Mouse (Mus musculus): ENCODE data around the gene 1700003E16Rik.

1700003E16Rik gene

DNA sequence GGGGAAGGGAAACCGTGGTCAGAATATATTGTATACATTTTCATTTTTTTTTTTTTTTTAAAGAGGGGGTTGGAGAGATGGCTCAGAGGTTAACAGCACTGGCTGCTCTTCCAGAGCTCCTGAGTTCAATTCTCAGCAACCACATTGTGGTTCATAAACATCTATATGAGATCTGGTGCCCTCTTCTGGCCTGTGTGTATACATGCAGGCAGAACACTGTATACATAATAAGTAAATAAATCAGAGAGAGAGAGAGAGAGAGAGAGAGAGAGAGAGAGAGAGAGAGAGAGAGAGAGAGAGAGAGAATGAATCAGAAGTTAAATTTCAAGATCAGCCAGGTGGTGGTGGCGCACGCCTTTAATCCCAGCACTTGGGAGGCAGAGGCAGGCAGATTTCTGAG lies 3.3 kb downstream of the 1700003E16Rik start:
- peak; percentile 39 for DNase-seq (ENCODE audit: extremely low spot score)

DNA sequence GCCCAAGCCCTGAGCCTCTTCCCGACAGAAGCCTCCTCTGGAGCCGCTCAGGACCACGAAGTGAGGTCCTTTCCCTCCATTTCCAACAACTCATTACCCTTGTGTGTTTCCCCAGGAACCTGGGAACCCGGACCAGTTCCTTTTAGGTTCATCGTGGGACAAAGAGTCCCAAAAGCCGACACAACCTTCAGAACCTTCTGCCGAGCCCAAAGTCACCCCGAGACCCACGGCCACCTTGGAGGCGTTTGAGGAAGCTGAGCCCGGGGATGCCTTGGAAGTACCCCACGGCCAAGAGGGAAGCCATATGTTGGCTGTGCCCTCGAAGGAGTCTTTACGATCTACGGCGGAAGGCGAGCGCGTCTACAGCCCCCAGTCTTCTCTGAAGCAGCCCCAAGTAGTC lies 5.2 kb downstream of the 1700003E16Rik start:
- DNase-seq (ENCODE audit: extremely low spot score) = peak; percentile 18

DNA sequence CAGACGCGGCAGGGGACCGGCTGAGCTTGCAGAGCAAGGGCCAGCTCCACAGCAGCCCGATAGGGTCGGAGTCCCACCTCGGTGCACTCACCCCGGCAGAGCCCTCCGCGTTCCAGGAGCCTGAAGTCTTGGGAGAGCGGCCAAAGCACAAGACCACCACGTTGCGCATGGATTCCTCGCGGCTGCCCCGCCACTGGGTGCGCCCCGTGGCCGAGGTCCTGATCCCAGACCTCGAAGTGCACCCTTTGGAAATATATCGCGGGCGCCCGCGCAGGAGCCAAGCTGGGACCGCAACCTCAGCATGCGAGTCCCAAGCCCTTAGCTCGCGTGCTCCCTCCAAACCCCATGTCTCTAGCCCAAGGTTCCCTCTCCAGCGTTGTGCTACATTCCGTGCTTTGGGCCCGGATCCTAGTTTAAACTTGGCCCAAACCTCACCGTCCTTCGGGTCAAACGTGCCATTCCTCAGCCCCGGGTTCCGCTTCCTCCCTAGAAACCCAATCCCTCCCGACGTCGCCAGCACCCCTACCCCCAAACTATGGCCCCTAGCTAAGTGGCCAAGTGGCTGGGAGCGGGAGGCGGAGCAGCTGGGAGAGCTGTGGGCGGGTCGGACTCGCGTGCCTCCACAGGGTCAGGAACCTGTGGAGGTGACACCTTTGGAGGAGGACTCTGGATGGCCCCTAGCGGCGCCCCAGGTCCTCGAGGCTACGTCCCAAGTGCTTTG lies 5.9 kb downstream of the 1700003E16Rik start:
- DNase-seq (ENCODE audit: extremely low spot score) = peak; percentile 41

DNA sequence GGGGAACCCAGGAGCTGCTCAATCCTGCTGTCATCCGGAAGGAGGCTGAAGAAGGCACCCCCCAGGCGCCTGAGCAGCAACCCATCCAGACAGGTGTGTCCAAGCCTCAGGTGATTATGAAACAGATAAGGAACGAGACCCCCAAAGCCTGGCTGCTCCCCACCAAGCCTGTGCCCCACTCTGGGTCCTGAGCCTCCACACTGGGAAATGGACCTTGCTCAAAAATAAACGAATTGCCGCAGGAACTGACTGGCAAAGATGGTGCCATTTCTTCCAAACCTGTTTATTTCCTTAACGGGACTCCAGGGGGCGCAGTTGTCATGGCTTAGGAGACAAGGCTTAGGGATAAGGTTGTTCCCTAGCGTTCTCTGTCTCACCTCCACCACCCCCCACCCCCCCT lies 6.5 kb downstream of the 1700003E16Rik start:
- DNase-seq (ENCODE audit: extremely low spot score) = peak; percentile 71

DNA sequence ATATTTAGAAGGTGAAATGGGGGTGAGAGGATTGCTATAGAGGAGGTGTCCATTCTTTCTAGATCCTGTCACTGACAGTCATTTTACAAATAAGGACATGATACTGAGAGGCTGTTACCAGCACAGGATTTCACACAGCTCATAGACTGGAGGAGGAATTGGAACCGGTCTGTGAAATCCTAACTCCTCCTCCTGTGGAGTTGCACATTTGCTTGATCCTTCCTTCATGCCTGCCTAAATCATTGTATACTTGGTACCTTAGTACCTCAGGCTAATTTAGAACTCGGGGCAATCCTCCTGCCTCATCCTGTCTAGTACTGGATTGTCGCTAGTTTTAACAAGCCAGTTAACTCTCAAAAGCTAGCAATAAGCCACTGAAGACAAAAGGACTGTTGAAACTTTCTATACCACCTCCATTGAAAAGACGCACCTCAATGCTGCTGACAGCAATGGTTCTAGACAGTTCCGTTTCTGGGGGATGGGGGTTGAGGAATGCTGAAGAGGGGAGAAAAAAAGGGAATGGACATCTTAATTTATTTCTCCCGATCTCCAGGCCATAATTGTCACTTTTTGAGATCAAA lies 8.9 kb downstream of the 1700003E16Rik start:
- no peak for DNase-seq (ENCODE audit: extremely low spot score)

DNA sequence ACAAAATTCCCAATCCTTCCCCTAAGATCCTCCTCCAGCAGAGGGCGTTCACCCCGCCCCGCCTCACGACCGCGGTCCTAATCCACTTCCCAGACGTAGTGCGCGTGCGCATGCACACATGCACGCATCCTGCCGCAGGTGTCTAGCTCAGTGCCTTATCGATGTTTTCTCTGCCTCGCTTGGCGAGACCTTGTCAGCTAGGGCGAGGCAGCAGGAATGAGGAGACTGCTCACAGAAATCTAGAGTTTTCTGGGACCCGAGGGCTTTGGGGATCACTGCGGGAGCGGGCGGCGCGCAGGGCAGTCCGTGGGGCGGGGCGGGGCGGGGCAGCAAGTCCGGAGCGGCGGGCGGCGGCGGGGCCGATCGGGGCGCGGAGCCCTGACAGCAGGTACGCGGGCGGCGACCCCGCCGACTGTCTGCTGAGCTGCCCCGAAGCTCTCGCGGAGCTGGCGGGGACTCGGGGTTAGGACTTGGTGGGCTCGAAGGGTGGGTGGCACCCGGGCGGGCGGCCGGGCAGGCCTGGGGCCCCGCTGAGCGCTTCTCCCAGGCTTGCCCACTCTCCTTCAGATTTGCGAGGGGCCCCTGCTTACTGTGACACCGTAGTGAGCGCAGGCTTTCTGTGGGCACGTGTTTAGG lies 9.5 kb downstream of the 1700003E16Rik start, which contains the start of gene Dctn1:
TSS of gene Dctn1 (plus strand) at position 314 of the 636 bp plus-strand sequence.
- DNase-seq (ENCODE audit: extremely low spot score) = peak; percentile 95

DNA sequence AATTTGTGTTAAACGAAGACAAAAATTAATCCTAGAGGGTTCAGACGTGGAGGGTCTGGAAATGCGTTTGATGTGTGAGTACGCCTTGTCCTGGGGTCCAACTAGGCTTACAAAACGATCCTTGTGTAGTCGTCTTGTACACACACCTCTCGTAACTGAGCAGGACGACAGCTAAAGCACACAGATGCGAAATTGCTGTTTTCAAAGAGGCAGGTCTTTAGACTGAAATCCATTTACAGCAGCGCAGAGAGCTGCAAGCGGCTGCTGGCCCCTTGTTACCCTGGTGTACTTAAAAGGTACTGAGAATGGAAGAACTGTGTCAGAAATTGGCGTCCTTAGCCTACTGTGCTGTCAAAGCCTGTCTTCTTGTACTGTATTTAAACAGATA lies 10.0 kb downstream of the 1700003E16Rik start:
- no peak for DNase-seq (ENCODE audit: extremely low spot score)

DNA sequence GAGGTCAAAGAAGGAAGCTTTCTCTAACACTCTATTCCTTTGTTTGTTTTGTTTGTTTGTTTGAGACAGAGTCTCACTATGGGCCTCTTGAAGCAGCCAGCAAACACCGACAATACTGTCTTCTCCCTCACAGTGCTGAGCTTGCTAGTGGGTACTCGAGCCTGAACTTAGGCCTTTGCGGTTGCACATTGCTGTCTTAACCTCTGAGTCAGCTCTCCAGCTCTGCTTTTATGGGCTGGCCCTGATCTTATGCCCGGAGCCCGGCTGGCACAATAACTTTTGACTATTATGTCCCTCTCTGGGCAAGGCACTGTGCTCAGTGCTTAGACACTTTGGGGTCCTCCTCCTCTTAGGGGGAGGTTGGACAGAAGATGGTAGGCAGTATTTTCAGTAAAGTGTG lies 13.7 kb downstream of the 1700003E16Rik start:
- no peak for DNase-seq (ENCODE audit: extremely low spot score)

DNA sequence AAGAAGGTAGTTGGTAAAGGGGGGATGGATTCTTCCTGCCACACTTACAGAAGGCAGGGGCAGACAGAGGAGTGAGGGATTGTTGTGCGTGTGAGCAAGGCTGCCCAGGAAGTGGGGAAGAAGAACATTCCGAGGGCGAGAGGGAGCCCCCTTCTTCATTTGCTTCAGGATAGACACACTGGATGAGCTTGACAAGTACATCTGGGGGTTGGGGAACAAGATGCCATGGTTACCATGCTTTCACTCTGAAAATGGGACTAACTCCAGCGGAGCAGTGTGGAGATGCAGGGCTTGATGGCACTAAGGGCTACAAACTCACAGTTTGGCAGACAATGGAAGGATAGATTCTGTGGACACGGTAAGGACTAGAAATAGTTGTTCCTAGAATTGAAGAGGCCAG lies 14.9 kb downstream of the 1700003E16Rik start:
- no peak for DNase-seq (ENCODE audit: extremely low spot score)

DNA sequence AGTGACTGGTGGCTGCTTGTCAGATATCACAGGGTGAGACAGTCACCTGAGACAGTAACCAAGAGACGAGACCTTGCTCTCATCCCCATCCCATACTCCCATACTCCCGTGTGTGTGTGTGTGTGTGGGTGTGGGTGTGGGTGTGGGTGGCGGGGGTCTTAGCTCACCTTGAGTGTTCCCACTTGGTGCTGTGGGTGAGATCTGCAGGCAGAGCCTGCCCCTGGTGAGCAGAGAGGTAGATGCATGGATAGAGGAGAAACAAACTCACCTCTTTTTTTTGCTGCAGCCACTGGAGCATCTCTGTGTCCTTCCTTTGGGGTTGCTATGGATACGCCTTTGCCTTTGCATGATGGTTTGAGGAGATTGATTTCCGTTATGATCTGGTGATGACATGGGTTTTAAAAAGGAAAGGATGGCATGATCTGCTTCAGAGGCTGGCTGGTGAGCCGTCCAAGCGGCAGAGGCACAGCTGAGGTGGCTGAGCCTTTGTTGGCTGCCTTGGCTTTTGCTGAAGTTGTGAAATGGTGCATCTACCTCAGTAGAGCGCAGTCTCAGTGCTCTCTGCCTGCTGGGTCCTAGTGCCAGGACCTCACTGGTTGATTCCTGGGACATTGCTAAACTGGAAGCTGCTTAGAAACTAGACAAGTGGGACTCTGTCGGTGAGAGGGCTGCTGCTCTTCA lies 16.2 kb downstream of the 1700003E16Rik start:
- DNase-seq (ENCODE audit: extremely low spot score) = no peak

DNA sequence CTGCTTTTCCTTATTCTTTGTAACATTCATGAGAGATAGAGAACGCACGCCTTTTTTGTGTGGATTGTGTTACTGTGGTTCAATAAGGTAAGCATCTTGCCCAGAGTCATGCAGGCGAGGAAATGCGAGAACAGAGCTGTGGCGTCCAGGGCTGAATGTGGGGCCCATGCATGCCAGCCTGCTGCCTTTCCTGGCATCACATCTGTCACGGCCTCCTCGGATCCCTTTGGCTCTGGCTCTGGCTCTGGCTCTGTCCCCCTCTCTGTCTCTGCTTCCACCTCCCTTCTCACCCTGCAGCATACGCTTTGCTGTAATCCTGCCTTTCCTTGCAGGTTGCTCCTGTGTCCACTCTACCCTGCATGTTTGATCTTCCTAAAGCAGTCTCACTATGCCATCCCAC lies 19.8 kb downstream of the 1700003E16Rik start:
- DNase-seq (ENCODE audit: extremely low spot score) = no peak

DNA sequence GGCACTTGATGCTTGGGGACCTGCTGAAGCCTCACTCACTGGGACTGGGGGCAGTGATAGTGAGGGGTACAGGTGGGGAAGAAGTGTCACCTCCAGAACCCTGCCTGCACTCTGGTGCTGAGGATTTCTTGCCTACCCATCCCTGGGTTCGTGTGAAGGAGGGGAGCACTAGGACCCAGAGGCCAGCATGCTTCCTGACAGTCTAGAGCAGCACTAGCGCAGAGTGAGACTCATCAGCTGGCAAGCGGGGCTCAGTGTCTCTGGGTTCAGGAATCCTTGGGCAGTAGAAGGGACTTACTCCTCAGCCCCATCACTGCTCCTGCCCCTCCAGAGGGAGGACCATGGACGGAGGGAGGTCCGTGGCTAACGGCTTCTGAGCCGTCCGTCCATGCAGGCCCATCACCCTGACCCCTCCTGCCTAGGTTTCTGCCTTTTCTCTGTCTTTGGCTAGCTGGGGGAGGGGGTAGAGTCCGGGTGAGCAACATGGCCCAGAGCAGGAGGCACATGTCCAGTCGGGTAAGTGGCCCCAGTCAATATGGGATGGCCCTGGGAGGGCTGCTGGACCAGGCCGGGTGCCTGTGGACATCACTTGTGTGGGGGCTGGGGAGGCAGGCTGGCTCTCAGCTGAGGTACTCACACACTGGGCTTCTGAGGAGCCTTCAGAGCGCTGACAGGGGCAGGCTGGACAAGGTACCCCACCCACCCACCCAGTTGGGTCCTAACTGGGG lies 23.4 kb downstream of the 1700003E16Rik start:
- DNase-seq (ENCODE audit: extremely low spot score) = peak; percentile 32

DNA sequence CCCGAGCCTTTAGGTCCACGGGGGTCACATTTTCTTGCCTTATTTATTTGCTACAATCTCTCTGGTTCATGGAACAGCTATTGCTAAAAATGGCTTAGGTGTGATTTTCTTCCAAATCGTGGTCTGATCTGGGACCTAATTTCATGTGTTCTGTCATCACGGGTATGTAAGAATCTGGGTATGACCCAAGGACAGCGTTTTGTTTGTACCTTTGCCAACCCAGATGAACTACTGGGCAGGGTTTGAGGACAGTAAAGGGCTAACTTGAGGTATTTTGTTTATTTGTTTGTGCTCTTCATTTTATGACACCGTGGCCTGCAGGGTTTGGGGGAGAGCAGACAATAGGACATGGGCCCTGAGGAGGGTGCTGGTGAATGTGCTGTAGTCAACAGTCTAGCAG lies 24.4 kb downstream of the 1700003E16Rik start:
- DNase-seq (ENCODE audit: extremely low spot score) = no peak

DNA sequence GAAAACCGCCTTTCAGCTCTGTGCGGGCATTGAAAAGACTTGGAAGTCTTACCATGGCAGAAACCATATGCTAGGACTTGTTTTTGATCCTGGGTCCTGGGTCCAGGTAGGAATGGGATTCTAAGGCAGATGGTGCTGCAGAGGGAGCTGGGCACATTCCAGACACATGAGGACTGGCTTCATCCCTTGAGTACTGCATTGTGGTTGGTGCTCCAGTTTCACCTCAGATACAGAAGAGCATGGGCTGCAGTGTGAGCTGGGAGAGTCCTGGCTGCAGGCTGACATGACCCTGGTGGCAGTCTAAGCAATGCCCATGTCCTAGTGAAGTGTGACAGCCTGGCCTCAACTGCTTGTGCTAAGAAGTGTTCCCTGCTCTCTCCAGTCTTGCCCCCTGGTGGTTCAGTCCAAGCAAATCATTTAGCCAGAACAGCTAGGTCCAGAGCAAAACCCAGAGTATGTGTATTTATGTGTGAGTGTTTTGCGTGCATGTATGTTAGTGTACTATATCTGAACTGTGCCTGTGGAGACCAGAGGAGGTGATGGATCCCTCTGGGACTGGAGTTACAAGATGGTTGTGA lies 28.7 kb downstream of the 1700003E16Rik start:
- peak; percentile 13 for DNase-seq (ENCODE audit: extremely low spot score)

DNA sequence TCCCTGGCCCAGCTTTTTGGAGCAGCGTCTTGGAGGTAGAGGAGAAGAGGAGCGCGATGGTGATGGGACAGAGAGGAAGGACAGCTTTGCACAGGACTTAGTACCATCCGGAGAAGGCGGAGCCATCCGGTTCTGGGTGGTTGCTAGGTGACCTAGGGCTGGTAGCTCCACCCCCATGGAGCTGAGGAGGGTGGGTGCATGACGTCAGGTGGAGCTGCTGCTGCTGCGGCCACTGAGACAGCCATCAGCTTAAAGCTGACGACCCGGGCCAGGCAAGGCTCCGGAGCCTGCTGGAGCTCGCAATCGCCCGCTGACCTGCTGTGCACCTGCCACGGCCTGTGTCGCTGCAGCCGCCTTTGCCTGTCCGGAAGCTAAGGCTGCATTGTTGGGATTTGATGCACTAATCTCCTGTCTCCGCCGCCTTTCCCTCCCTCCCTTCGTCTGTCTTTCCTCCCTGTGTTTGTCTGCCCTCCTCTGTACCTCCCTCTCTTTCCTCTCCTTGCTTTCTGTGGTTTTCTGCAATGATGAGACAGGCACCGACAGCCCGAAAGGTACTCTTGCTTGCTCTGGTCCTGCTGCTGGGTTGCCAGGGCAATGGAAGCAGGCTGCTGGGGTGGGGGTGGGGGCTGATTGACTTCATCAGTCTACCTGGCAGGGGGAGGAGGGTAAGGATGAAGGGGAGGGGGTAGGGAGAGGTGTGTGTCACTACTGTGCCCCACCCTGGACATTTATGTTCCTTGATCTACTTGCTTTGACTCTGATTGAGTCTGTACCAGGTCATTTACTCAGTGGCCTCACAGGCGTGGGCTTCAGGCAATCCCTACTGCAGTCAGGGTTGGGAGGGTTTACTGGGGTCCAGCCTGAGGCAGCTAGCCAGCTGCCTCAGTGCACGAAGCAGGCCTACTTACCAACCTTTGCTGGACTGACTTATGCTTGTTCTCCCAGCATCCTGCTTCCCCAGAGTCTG lies 30.0 kb downstream of the 1700003E16Rik start:
- DNase-seq (ENCODE audit: extremely low spot score) = peak; percentile 79

DNA sequence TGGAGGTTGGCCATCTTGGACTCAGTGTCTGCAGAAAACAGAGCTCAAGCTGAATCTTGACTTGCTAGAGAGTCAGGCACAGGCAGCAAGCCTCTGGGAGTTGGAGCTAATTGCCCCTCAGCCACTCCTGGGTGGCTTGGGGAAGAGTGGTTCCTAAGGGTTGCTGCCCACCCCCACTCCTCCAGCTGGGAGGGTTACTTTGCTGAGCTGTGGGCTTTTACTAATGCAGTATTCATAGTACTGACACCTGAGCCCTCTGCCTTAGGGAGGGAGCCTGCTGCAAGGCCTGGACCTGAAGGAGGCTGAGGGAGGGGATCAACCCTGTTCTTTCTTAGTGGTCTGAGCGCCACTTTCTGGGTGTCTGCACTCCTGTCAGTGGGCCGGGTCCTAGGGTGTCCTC lies 30.7 kb downstream of the 1700003E16Rik start:
- no peak for DNase-seq (ENCODE audit: extremely low spot score)

DNA sequence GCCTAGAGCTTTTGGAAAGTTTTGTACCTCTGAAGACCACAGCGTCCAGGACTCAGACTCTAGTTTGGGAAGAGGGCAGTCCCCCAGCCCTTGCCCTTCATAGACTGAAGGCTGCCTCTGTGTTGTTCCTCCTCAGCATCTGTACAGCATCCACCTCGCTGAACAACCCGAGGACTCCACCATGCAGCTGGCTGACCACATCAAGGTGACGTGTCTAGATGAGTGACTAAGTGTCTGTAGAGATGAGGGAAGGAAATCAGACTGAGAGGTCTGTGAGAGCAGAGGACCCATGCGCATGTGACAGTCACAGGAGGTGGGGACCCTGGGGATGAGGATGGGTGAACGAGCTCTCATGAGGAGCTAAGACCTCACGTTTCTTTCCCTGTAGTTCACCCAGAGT lies 37.4 kb downstream of the 1700003E16Rik start:
- no peak for DNase-seq (ENCODE audit: extremely low spot score)

DNA sequence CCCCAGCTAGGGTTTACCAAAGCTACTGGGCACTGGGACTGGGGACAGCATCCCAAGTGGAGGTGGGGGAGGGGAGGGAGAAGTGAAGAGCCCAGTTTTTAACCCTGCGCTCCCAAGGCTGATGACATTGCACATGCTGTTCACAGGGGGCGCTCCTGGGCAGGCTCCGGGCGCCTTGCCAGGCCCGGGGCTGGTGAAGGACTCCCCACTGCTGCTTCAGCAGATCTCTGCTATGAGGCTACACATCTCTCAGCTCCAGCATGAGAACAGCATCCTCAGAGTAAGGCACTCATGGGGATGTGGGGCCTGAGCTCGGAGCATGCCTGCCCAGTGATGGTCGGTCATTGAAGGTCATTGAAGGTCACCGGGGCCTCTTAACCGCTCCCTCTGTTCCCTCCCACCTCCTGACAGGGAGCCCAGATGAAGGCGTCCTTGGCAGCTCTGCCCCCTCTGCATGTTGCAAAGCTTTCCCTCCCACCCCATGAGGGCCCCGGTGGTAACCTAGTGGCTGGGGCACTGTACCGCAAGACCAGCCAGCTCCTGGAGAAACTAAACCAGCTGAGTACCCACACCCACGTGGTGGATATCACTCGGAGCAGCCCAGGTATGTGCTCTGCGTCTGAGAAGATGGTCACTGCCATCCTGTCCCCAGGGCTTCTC lies 41.3 kb downstream of the 1700003E16Rik start:
- DNase-seq (ENCODE audit: extremely low spot score) = peak; percentile 31

DNA sequence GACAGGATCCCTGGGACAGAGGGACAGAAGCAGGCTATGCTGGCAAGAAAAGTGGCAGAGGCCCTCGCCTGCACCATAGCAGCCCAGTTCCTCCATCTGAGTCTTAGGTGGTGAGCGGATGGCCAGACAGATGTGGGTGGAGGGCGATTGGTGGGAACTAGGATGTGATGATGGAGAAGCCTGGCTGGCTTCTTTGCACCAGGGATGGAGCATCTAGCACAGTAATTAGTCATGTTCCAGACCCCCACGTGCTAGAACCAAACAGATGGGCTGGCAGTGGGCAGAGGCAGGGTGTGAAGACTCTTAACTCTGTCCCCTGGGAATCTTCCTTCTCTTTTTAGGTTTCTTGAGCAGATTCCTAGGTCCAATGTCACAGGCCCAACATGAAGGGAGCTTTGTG lies 47.1 kb downstream of the 1700003E16Rik start:
- no peak for DNase-seq (ENCODE audit: extremely low spot score)

DNA sequence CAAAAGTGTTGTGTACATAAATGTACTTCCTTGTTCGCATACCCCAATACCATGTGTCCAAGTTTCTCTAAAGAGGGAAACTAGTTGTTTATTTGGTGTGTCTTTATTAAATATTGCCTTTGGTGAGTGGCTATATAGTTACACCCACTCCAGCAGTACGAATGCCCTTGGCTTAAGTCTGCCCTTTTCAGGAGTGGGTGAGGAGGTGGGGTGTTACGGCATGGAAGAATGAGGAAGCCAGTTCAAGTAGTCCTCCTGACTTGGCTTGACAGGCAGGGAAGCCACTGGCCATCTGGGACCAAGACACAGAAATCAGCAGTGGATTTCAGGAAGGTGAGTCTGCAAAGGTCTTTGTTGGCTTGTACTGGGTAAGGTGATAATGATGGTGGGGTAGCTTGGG lies 49.6 kb downstream of the 1700003E16Rik start:
- no peak for DNase-seq (ENCODE audit: extremely low spot score)

Measured in embryo, embryonic 9.5 days (tissue).